Mouse (Mus musculus): ENCODE measurements around the gene Dag1. TPM values are rescaled to one million over a fixed set of nuclear protein-coding genes. Genes with fewer than 3 reads are reported as not detected.

Gene Dag1
- total RNA-seq (2023), result 28.7 TPM

DNA sequence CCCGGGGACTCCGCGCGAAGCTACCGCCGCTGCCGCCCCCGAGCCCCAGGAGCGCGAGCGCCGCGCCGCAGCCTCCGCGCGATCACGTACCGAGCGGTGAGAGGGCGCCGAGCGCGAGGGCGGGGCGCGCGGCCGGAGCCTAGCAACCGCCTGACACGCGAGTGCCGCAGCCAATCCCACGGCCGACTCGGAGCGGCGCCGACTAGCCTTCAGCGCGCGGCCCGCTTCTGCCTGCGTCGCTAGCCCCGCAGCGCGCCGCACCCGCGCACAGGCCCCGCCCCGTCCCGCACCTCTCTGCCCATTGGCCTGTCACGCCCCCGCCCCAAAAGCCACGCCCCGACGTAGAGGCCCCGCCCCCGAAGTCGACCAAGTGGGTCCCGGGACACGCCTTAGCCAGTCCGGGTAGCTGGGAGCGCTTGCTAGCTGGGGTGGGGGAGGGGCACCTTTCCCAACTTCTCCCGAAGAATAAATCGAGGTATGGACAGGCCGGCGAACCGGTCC, at the start of gene Dag1:
TSS of gene Dag1 (minus strand) at position 269 of the 501 bp plus-strand sequence.

DNA sequence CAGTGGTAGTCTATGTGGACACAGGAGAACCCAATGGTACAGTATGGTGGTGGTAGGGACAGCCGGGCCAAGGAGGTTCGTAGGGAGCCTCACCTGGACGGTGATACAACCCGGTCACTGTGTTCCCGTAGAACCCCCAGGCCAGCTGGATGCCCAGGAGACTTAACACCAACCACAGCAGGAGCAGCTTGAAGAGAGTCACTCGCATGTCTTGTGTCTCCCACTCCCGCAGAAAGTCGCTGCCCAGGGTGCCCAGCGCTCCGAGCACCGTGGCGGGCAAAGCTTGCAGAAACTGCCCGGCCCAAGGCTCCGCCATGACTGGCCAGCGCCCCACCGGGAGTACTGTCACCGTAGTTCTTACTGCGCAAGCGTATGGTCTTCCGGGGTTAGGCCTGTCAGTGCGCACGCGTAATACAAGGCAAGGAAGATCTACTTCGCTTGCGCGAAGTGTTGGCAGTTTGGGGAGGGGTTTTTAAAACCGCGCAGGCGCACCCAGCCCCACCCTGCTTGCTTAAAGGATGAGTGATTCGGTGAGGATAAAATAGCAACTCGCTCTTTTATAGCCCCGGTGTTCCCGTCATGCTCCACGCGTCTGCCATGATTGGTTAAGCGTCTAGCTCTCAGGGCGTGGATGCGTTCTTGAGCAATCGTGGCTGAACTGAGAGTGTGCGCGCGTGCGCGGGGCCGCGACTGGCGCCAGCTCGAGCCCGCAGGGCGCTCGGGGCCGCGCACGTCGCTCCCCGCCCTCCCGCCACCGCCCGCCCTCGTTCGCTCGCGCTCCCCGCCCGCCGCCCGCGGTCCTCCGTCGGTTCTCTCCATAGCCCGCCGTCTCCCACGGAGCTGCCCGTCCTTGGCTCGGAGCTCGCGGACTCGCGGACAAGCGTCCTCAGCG, 42.1 kb upstream of the Dag1 start, which contains the start of the genes Rhoa and Tcta:
TSS of gene Rhoa (plus strand) at position 501 of the 892 bp plus-strand sequence.
TSS of gene Tcta (minus strand) at position 532 of the 892 bp plus-strand sequence.

DNA sequence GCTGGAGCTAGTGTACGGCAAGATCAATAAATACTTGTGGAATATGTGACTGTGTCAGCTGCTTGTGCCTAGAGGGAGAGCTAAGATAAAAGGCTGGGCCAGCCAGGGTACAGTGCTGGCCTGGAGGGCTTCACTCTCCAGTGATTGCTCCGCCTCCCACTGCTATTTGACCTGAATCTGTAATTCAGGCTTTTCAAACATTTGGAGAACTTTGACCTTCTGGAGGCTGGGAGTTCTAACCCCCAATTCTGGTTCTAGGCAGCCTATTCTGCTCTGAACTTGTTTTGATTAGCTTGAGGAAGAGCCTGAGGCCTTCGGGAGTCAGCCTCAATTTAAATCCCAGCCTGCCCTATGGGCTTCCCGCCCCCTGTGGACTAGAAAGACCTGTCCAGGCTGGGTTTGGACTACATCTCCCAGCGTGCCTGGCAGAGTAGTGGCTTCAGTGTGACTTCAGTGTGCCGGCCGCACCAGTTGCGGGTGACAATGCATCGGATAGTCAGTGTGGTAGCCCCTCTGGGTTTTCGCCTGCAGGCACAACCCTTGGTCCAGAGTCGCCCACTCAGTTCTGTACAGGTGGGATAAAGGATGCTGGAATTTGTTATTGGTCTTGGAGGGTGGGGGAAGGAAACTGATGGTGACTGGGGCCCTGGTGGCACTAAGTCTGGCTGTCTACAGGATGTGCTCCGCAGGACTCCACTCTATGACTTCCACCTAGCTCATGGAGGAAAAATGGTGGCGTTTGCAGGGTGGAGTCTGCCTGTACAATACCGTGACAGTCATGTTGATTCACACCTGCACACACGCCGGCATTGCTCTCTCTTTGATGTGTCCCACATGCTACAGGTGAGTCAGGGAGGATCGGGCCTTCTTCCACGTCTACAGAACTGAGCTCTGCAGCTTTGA, 32.9 kb upstream of the Dag1 start, which contains the start of gene Amt:
TSS of gene Amt (plus strand) at position 401 of the 903 bp plus-strand sequence.

DNA sequence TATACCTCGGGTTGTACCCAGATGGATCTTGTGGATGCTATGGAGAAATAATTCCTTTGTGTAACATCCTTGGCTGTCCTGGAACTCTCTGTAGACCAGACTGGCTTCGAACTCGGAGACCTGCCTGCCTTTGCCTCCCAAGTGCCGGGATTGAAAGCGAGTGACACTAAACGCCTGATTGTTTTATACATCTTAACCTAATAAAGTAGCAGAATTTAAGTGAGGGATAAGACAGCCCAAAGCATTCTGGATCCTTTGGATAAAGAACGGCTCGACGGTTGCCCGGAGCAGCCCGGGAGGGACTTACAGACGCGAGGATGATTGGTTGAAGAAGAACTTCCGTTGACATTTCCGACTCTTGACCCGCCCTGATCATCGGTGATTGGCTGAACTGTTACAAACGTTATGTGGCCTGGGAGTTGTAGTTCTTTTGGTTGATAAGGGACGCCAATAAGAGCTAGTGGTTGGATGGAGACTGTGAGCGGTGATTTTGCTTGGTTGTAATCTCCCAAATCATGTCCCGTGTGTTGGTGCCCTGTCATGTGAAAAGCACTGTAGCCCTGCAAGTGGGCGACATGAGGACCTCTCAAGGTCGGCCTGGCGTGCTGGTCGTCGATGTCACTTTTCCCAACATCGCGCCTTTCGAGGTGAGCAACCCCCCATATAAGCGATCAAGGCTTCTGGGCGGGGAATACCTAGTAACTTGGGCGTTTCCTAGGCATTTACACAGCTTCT, 26.4 kb upstream of the Dag1 start, which contains the start of gene Nicn1:
TSS of gene Nicn1 (plus strand) at position 414 of the 735 bp plus-strand sequence.

DNA sequence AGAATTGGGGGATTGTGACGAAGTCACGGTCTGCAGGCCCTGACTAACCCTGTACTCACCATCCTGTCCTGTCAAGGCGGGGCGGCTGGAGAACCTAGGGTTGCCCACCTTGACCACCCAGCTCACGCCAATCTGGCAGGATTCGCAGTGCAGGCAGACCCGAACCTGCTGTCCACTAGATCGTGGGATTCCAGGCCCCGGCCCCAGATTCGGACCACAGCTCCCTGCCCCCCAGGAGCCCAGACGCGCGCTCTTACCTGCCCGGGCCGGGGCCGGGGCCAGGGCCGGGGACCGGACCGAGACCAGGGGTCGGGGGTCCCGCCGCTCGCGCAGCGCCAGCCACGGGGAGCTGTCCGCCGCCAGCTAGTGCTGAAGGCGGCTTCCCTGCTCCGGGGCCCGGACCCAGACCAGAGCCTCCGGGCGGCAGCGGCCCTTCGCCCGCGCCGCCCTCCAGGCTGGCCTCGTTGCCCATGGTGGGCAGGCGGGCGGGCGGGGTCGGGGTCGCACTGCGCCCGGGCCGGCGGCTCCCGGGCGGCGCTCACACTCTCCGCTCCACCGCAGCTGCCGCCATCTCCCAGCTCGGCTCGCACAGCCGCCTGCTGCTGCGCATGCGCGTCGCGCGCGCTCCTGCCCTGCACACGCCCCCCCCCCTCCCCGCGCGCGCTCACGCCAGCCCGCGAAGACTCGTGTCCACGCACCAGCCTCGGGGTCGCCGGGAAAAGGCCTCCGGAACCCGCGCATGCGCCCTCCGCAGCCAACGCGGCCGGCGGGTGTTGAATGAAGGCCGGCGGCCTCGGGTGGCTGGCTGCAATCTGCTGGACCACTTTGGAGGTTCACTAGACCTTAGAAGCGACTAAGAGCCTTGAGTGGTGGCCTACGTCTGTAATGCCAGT, 73.7 kb downstream of the Dag1 start, which contains the start of gene Bsn:
TSS of gene Bsn (minus strand) at position 598 of the 893 bp plus-strand sequence.

Other genes with a start within 250 kb of the Dag1 start
- 23.9 TPM for gene Gmppb, start 214.7 kb downstream of the Dag1 start, total RNA-seq (2023)
- 6.9 TPM for gene Amigo3, start 210.8 kb downstream of the Dag1 start, total RNA-seq (2023)
- gene Mst1, start 183.5 kb downstream of the Dag1 start, total RNA-seq (2023), result 0.71 TPM
- 168 TPM for gene Rnf123, start 180.6 kb downstream of the Dag1 start, total RNA-seq (2023)
- gene Apeh, start 169.4 kb downstream of the Dag1 start, total RNA-seq (2023), result 110 TPM
- gene Bsn, start 73.6 kb downstream of the Dag1 start, total RNA-seq (2023), result 1.1 TPM
- gene Nicn1, start 26.5 kb upstream of the Dag1 start, total RNA-seq (2023), result 4.9 TPM
- 1.7 TPM for gene Amt, start 32.9 kb upstream of the Dag1 start, total RNA-seq (2023)
- gene Rhoa, start 42.2 kb upstream of the Dag1 start, total RNA-seq (2023), result 361 TPM
- 9.9 TPM for gene Tcta, start 42.2 kb upstream of the Dag1 start, total RNA-seq (2023)
- 247 TPM for gene Gpx1, start 74.9 kb upstream of the Dag1 start, total RNA-seq (2023)
- 140 TPM for gene Usp4, start 83.9 kb upstream of the Dag1 start, total RNA-seq (2023)
- 6.2 TPM for gene 1700102P08Rik, start 128.8 kb upstream of the Dag1 start, total RNA-seq (2023)
- gene Ccdc36, start 164.5 kb upstream of the Dag1 start, total RNA-seq (2023), result not detected
- not detected for gene BC048562, start 172.5 kb upstream of the Dag1 start, total RNA-seq (2023)
- gene Ccdc71, start 196.6 kb upstream of the Dag1 start, total RNA-seq (2023), result 25.0 TPM
- gene Klhdc8b, start 197.6 kb upstream of the Dag1 start, total RNA-seq (2023), result 4.3 TPM
- 2.4 TPM for gene Lamb2, start 215.8 kb upstream of the Dag1 start, total RNA-seq (2023)
- 305 TPM for gene Usp19, start 226.6 kb upstream of the Dag1 start, total RNA-seq (2023)
- 180 TPM for gene Qars, start 243.7 kb upstream of the Dag1 start, total RNA-seq (2023)